Mouse (Mus musculus) midbrain, postnatal 0 days (tissue): ENCODE results near the gene Tmem217. TPM values are rescaled to one million over a fixed set of nuclear protein-coding genes. Genes with fewer than 3 reads are reported as not detected.

Source experiments
- ATAC-seq: fragments of 200-750 bp; cut with Nextera tagmentation; 2 replicates; pipeline ENCODE4 v1.8.0; 2017; ENCODE audit warnings: moderate number of reproducible peaks, mild to moderate bottlenecking, moderate TSS enrichment, moderate library complexity; ENCODE audit not compliant: low FRiP score
- DNase-seq: peaks from one replicate; pipeline ENCODE4 v3.0.0-alpha.2; 2015; ENCODE audit warnings: low spot score
- H3K27ac ChIP-seq: fragments of 300-500 bp; sonication (generic); 2 replicates; pipeline ENCODE4 v1.5.1; 2014; ENCODE audit warnings: low read depth, mild to moderate bottlenecking, low read length, mixed read lengths
- H3K27me3 ChIP-seq: fragments of 300-500 bp; sonication (generic); 2 replicates; pipeline ENCODE4 v1.6.1; 2014; ENCODE audit warnings: low read length, control low read depth, mixed read lengths; ENCODE audit not compliant: insufficient read depth
- H3K36me3 ChIP-seq: fragments of 300-500 bp; sonication (generic); 2 replicates; pipeline ENCODE4 v1.6.1; 2014; ENCODE audit warnings: low read length, control low read depth, mixed read lengths; ENCODE audit not compliant: insufficient read depth
- H3K4me1 ChIP-seq: fragments of 300-500 bp; sonication (generic); 2 replicates; pipeline ENCODE4 v1.6.1; 2014; ENCODE audit warnings: mild to moderate bottlenecking, control low read depth, antibody characterized with exemption, low read length, mixed read lengths; ENCODE audit not compliant: insufficient read depth
- H3K4me2 ChIP-seq: fragments of 300-500 bp; sonication (generic); 2 replicates; pipeline ENCODE4 v1.6.1; 2014; ENCODE audit warnings: low read depth, mild to moderate bottlenecking, low read length, mixed read lengths; ENCODE audit not compliant: poor library complexity, severe bottlenecking
- H3K4me3 ChIP-seq: fragments of 300-500 bp; sonication (generic); 2 replicates; pipeline ENCODE4 v1.5.1; 2014; ENCODE audit warnings: low read depth, mild to moderate bottlenecking, low read length, moderate library complexity
- H3K9ac ChIP-seq: fragments of 300-500 bp; sonication (generic); replicated peaks from 2 replicates; pipeline ENCODE4 v1.6.1; 2014; ENCODE audit warnings: mild to moderate bottlenecking, low read length, moderate library complexity, mixed read lengths; ENCODE audit not compliant: poor library complexity, severe bottlenecking
- H3K9me3 ChIP-seq: fragments of 300-500 bp; sonication (generic); 2 replicates; pipeline ENCODE4 v1.6.1; 2016; ENCODE audit warnings: low read length, control low read depth
- CTCF ChIP-seq: IDR thresholded peaks from 2 replicates; pipeline ENCODE4 v1.5.1; 2016; ENCODE audit warnings: antibody characterized with exemption, mild to moderate bottlenecking
- WGBS: fragments of 180-500 bp; shearing (Covaris S2); extraction: QIAGEN DNeasy Blood & Tissue Kit; methylation state at CpG from one replicate; pipeline ENCODE4 v1.1.7; 2014; 5-methylcytosine and 5-hydroxymethylcytosine counted together
- polyA plus RNA-seq: library from polyadenylated mRNA; unstranded; fragments of >200 nt; fragmentation: Nextera tagmentation; extraction: Ambion mirVana; gene quantifications from 2 replicates; pipeline ENCODE4 v1.2.1, GENCODE M21; 2015
- total RNA-seq: library from RNA; depleted of rRNA; stranded (reverse); fragments of >200 nt; gene quantifications from 2 replicates; pipeline ENCODE4 v1.2.3, GENCODE M21; 2014

Tmem217 gene
- total and polyA plus RNA-seq, 2 experiments from 2014 or later: 0.84 TPM; not detected in 1

DNA sequence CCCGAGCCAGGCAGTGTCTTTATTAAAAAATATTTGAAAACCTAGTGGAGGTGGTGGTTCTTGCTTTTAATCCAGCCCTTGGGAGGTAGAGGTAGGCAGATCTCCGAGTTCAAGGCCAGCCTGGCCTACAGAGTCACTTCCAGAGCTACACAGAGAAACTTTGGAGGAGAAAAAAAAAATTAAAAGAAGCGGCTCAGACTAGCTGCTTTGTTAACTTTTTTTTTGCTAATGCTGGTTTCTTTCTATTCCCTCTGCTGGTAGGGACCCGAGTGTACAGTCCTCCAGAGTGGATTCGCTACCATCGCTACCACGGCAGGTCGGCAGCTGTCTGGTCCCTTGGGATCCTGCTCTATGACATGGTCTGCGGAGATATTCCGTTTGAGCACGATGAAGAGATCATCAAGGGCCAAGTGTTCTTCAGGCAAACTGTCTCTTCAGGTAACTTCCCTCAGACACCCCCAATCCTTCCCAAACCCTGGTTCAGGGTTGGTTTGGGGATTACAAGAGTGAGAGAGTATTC, 58.7 kb downstream of the Tmem217 start:
- H3K4me2 ChIP-seq: 0 out of 2 replicates have a peak overlapping the region, but pooled peaks have one; percentile 88
- WGBS: 70% methylated on average over 11 of the region's 11 CpGs
- H3K27me3 ChIP-seq: no peaks in the 10 kb centered on the region
- no peak for TF ChIP-seq CTCF
- ATAC-seq (no peak), DNase-seq (no peak)
- H3K27ac ChIP-seq: no peak overlapping the region
- peaks cover 7% of the 10 kb centered on the region for H3K36me3 ChIP-seq
- H3K9me3 ChIP-seq: no peaks in the 10 kb centered on the region
- no peak overlapping the region for H3K9ac ChIP-seq
- peaks cover 8% of the 10 kb centered on the region; the same call in 1 of the 2 replicates for H3K4me1 ChIP-seq
- H3K4me3 ChIP-seq: no peak overlapping the region

DNA sequence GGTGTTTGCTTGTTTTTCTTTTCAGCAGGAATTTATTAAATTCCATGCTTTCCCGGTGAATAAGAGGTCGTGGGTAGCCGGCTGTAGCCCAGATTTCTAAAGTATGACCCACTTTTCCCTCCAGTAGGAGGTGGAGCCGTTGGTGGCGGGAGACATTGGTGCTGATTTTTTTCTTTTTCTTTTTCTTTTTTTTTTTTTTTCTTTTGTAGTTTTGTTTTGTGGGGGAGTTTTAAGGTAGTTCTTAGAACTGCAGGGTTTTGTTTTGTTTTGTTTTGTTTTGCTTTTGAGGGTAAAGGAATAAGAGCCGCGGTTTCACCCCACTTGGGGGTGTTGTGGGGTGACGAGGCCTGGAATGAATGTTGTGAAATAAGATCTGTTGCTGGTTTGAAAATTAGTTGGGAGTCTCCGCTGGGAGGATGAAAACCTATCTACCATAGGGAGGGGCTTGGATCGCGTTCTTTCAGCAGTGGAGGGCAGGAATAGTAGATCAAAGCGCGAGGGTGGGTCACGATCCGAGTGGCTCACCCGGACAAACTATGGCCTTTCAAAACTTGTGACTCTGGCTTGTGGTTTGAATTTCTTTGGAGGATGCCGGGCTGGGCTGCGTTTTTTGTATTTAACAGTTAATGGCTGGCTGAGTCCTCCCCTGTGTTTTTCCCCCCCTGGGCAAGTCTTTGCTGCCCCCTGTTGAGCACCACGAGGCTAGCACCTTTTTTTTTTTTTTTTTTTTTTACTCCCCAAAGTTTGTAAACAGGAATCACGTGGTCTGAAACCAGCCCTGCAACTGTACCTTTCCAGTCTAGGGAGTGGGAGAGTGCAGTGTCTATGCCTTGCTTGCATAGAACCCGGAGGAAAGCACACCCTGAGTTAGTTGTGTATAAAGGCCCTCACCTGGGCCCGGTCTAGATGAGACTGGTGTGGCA, 59.7 kb downstream of the Tmem217 start:
- Histone ChIP-seq H3K9me3 (no peaks in the 10 kb centered on the region), H3K4me1 (peaks cover 8% of the 10 kb centered on the region; the same call in 1 of the 2 replicates), H3K36me3 (peaks cover 7% of the 10 kb centered on the region), H3K27me3 (no peaks in the 10 kb centered on the region), H3K9ac (peak overlapping the region; percentile 82), H3K4me3 (peak overlapping the region; percentile 85), H3K4me2 (peak overlapping the region; percentile 88), H3K27ac (peak overlapping the region; percentile 91; the same call in 1 of the 2 replicates)
- WGBS: 2% methylated on average over 22 of the region's 22 CpGs
- DNase-seq (peak; percentile 61), ATAC-seq (no peak)
- TF ChIP-seq CTCF: peak; percentile 79

GRCm38 (mm10) chr17:29491591-29492268, 60.5 kb downstream of the Tmem217 start:
- ATAC-seq: peak; percentile 7; the same call in 1 of the 2 replicates
- H3K9ac ChIP-seq: peak overlapping the region; percentile 82
- WGBS: under 1% methylated on average over 48 of the region's 48 CpGs

DNA sequence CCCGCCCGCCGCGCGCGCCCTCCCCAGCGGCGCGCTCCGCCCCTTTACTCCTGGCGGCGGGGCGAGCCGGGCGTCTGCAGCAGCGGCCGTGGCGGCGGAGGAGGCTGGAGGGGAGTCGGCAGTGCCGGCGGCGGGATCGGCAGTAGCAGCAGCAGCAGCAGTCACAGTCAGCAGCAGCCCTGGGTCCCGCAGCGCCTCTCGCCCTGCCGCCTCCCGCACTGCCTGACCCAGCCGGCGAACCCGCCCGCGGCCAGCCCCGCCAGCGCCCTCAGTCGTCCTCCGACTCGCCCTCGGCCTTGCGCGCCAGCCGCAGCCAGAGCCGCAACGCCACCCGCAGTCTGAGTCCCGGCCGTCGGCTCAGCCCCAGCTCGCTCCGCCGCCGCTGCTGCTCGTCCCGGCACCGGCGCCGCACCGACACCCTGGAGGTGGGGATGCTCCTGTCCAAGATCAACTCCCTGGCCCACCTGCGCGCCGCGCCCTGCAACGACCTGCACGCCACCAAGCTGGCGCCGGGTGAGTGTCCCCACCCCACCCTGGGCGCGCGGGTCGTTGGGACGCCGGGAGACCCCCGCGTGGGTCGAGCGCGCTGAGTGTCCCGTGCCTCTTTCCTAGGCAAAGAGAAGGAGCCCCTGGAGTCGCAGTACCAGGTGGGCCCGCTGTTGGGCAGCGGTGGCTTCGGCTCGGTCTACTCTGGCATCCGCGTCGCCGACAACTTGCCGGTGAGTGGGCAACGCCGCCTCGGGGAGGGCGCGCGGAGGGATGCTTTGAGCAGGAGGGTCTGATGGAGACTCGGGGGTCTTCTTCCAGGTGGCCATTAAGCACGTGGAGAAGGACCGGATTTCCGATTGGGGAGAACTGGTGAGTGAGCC, 61.2 kb downstream of the Tmem217 start, which contains the start of gene Pim1:
TSS of gene Pim1 (plus strand) at position 41 of the 869 bp plus-strand sequence.
- Histone ChIP-seq H3K36me3 (peaks cover 7% of the 10 kb centered on the region), H3K27ac (peak within 1 kb of the TSS; percentile 91), H3K4me3 (peak within 1 kb of the TSS; percentile 85), H3K9me3 (no peaks in the 10 kb centered on the region), H3K4me1 (peaks cover 8% of the 10 kb centered on the region; the same call in 1 of the 2 replicates), H3K4me2 (peak within 1 kb of the TSS; percentile 88), H3K27me3 (no peaks in the 10 kb centered on the region), H3K9ac (peak within 1 kb of the TSS; percentile 82)
- WGBS: 1% methylated on average over 71 of the region's 99 CpGs
- ATAC-seq (peak; percentile 45), DNase-seq (peak; percentile 63)
- peak; percentile 39 for TF ChIP-seq CTCF

More at GRCm38 (mm10) chr17:29491591-29492268, 60.5 kb downstream of the Tmem217 start:
- H3K36me3 ChIP-seq: peaks cover 7% of the 10 kb centered on the region
- H3K4me2 ChIP-seq: peak overlapping the region; percentile 88
- peak overlapping the region; percentile 85 for H3K4me3 ChIP-seq
- peak; percentile 22 for DNase-seq
- H3K27me3 ChIP-seq: no peaks in the 10 kb centered on the region
- no peaks in the 10 kb centered on the region for H3K9me3 ChIP-seq
- peak overlapping the region; percentile 91 for H3K27ac ChIP-seq
- no peak for TF ChIP-seq CTCF
- H3K4me1 ChIP-seq: peaks cover 8% of the 10 kb centered on the region; the same call in 1 of the 2 replicates
